Mouse (Mus musculus) kidney, postnatal 36 days (tissue): Measurements from ENCODE around the gene Fmnl2.

Experiments used
- DNase-seq, 2 experiments: peaks; one replicate each; pipeline ENCODE4 v3.0.0; 2021 to 2022; ENCODE audit warnings: mixed read lengths in 2 of 2

Gene Fmnl2

DNA sequence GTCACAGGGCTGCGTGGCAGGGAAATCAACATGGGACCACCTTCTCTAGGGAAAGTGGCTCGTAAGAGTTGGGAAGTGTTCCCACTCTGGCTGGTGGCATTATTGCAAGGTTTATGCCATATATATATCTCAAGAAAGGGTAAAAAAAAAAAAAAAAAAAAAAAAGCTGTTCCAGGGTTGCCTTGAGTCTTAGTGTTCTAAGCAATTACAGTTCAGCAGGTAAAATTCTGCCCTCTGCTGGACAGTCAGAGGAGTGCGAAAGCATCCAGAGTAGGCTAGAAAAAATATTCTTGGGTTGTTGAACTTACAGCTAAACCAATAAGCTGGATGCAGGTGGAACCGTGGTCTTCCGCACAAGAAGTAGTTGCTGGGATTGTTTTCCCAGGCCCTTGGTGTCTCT lies 264.1 kb downstream of the Fmnl2 start:
- peak; percentile 35 to 72 for DNase-seq

DNA sequence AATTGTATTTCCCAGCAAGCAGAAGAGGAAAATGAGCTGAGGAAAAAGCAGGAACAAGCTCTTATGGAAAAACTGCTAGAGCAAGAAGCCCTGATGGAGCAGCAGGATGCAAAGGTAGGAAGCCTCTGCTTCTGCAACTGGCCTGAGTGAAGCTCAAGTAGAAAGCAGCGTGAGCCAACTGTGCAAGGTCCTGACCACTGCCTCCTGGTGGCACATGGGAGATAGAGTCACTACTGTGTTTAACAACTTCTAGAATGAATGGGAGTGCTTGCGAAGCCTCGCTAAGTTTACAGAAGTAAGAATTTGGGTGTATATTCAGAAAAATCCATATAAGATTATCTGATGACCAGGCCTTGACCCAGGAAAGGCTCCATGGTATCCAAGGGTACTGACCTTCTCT lies 268.3 kb downstream of the Fmnl2 start:
- peak in 1 of 2 experiments; percentile 30 for DNase-seq

DNA sequence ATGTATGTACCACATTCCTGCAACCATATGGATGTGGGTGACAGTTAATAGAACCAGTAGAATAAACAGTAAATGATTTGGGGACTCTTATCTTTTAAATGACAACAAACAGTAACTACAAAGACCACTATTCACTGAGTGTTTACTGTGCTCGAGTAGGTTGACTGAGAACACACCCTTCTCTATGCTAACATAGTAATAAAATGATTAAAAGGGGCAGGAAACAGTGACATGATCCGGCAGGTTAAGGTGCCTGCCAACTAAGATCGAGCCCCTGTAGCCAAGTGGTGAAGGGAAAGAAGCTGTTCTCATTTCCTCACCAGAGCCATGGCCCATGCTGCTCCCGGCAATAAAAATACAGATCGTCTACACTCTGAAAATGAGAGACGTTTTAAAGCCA lies 271.4 kb downstream of the Fmnl2 start:
- DNase-seq, result no peak

DNA sequence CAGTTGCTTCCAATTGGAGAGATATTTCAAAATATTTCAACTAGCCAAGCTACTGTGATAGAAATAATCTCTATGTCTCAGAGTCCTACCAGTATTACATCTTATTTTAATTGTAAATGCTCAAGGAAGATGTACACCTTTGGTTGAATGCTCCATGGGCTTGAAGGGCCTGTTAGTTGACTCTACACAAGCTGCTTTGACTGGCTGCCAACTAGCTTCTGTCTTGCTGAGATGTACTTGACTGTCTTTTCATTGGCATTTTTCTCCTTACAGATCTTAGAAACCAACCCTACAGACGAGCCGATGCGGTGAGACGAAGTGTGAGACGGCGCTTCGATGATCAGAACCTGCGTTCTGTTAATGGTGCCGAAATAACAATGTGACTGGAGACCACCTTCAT lies 273.9 kb downstream of the Fmnl2 start:
- DNase-seq, result no peak

DNA sequence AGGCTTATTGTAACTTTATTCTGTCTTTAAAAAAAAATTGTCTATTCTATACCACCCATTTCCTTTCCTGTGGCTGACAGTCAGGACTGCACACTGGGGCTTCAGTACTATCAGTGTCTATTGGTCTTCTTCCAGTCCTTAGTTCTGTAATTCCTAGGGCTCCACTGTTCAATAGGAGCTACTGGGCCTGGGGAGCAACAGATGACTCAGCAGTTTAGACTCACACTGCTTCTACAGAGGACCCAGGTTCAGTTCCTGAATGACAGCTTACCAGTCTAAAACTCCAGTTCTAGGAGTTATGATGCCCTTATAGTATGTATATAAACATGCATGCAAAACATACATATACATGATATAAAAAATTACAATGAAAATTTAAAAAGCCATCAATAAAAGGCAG lies 289.2 kb downstream of the Fmnl2 start:
- no peak for DNase-seq

DNA sequence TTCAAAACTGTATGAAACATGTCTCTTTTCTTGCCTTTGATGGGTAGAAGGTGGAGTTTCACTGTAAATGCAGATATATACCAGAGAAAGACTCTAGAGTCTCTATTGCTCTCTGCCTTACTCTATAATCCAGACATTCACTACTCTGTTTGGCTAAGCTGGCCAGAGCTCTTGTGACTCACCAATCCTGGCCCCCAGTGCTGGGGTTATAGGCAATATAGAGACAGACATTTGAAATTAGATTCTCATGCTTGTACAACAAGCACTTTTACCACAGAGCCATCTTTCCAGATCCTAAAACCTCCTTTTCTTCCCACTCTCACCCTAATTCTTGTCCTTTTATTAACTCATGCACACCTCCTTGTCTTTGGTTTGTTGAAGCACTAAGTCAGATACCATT lies 316.3 kb downstream of the Fmnl2 start:
- DNase-seq, result no peak

DNA sequence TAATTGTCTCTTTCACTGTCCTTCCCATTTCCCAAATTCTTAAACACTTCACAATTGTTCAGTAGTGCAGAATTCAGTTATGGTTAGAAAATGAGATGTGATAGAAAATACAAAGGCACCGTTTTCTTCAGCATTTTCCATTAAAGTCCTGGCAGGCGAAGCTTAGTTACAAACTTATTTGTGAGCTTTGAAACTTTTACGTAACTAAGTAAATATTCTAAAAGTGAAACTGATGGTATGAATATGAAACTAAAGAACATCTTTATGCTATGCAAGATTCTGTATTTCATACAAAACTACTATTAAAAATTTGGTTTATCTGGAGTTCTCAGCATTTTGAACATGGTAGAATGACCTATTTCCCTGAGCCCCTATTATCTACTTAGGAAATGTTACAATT lies 321.3 kb downstream of the Fmnl2 start:
- DNase-seq, result no peak

DNA sequence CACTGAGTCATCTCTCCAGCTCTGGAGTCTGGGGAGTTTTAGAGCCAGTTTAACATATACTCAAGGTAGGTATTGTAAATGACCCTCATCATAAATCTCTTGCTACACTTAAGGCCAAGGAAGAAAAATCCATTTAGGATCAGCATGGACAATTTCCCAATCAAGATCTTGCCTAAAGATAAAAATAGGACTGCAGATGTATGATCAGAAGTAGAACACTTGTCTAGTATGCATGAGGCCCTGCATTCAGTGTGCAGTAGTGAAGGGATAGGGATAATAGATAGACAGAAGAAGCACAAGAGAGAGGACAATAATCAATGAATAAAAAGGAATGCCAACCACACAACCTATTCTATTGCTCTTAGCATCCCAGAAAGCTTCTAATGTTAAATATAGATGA lies 322.2 kb downstream of the Fmnl2 start:
- DNase-seq, result no peak
